Mouse (Mus musculus): ENCODE measurements around the gene Tigd3. TPM values are rescaled to one million over a fixed set of nuclear protein-coding genes. Genes with fewer than 3 reads are reported as not detected.

Tigd3 gene
- polyA plus RNA-seq, 1 experiment = 0.57 TPM

DNA sequence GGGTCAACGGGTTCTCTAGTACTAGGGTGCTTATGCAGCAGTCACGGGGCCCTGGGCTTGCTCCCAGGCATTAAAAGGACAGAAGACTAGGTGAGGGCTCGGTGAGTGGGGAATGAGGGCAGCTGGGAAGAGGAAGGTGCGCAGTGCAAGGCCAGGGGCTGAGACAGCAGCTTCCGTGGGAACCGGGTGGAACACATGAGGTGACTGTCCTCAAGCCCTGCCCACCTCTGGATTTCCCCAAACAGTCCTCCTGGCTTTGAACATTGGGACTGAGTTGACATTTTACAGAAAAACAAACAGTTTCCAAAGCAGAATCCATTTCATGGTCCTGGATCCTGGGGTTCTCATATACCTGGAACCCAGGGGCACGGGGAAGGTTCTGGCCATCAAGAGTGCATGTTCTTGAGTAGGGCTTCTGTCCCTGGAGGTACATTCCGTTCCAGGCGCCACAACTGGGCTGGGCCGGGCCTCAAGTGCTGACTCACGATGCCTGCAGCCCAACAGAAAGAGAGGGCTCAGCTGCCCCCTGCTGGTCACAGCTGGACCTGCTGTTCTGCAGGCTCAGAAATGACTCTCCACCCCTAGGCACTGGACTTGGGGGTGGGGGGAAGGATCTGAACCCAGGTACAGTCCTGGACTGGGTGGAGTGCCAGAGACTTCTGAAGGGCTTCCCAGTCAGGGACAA lies 44.0 kb downstream of the Tigd3 start:
- Histone ChIP-seq H3K27me3 (replicated peaks) (no peaks in the 10 kb centered on the region), H3K9me3 (no peaks in the 10 kb centered on the region), H3K36me3 (replicated peaks; ENCODE audit: low read length) (peaks cover 44% of the 10 kb centered on the region), H3K4me3 (replicated peaks) (peak overlapping the region; percentile 99), H3K4me1 (peaks cover 69% of the 10 kb centered on the region)
- TF ChIP-seq GATA1 (IDR thresholded peaks at IDR 0.05; ENCODE audit: borderline replicate concordance, low read length) (no peak), FLI1 (IDR thresholded peaks at IDR 0.05; ENCODE audit: low read length) (no peak)

DNA sequence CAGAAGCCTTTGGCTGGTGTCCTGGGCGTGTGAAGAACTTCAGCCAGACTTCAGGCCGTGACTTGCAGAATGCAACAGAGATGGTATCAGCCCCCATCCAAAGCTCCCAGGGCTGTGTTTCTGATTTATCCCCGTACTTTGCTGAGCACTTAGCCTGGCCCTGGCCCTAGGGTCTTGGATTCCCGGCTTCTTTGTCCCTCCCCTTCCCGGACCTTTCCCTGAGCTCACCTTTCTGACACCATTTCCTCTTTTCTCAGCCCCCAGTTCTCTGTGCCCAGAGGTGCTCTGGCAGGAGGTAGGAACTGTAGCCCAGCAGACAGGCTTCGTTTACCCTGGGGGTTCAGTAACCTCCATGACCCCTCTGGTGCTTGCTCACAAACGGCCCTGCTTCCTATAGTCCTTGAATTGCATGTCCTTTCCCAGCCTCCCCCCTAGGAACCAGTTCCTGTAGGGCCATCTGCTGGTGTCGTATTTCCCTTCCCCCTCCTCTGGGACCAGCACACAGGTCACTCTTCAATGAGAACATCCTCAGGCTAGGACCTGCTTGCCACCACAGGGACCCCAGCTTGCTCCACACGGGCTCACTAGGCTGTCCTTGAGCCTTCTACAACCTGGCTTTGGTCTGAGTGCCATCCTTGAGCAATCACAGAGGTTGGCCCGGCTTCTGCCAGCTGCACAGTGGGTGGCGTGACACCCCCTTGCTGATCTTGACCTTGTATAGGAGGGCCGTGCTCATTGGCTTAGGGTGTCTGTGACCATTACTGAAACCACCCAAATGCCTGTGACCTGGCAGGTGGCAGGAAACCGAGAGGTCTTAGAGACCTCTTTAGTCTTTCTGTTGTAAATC lies 44.9 kb downstream of the Tigd3 start:
- TF ChIP-seq FLI1 (IDR thresholded peaks at IDR 0.05; ENCODE audit: low read length) = no peak
- no peak for TF ChIP-seq GATA1 (IDR thresholded peaks at IDR 0.05; ENCODE audit: borderline replicate concordance, low read length)
- Histone ChIP-seq H3K9me3 (no peaks in the 10 kb centered on the region), H3K27me3 (replicated peaks) (no peaks in the 10 kb centered on the region), H3K36me3 (replicated peaks; ENCODE audit: low read length) (peaks cover 46% of the 10 kb centered on the region), H3K4me1 (peaks cover 73% of the 10 kb centered on the region), H3K4me3 (replicated peaks) (peak overlapping the region; percentile 99)

DNA sequence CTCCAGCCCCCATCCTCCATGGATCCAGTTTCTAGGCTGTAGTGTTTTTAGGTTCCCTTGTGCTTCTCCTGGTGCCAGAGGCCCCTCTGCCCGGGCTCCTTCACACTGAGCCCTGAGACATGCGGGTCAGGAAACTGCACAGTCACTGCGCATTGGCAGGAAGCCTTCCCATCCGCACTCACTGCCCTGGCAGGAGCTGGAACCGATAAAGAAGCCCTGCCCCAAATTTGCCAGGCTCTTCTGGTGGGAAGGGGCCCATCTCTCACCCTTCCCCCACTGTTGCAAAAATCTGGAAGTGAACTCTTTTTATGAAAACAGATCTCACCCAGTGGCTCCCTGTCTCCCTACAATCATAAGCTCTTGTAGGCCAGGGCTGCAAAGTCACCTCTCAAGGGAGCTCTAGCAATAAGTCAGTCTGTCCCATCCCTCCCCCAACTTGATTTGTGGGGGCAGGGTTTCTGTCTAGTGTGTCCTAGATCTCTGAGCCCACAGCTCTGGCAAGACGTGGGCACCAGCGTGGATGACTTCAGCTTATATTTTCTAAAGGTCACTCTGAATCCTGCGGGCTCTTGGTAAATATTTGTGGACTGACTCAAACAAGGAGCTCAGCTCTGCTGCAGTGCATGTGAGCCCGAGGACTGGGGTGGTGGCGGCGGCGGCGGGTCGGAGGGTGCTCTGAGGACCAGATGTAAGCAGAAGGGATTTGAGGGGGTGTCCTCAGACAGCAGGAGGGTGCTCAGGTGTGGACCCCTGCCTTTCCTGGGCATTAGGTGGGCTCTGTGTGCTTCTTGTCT lies 45.7 kb downstream of the Tigd3 start:
- 0 out of 3 replicates have a peak, but pooled peaks have one; percentile 6 for TF ChIP-seq GATA1 (IDR thresholded peaks at IDR 0.05; ENCODE audit: borderline replicate concordance, low read length)
- TF ChIP-seq FLI1 (IDR thresholded peaks at IDR 0.05; ENCODE audit: low read length) = no peak
- peaks cover 74% of the 10 kb centered on the region for H3K4me1 ChIP-seq
- no peaks in the 10 kb centered on the region for H3K27me3 ChIP-seq (replicated peaks)
- H3K9me3 ChIP-seq = no peaks in the 10 kb centered on the region
- peak overlapping the region; percentile 99 for H3K4me3 ChIP-seq (replicated peaks)
- H3K36me3 ChIP-seq (replicated peaks; ENCODE audit: low read length) = peaks cover 49% of the 10 kb centered on the region

DNA sequence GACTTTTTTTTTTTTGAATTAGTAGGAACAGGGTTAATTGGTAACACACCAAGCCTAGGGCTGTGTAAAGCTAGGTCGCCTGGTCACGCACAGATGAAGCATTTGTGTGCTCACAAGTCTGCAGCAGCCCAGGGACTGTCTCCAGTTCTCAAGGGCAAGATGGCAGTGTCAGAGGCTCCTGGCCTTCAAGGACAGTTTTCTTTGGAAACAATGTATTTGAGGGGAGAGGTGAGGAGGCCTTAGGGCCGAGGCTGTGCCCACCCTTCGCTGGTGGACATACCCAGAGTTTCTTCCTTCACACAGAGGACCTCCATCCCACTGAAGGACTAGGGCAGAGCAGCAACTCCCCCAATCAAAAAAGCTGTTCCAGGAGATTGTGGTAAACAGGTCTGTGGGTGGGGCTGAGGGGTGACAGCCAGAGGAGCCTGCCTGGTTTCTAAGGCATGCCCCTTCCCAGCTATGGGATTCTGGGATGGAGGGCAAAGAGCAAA lies 46.6 kb downstream of the Tigd3 start:
- Histone ChIP-seq H3K27me3 (replicated peaks) (no peaks in the 10 kb centered on the region), H3K4me3 (replicated peaks) (peak overlapping the region; percentile 99), H3K4me1 (peaks cover 68% of the 10 kb centered on the region), H3K36me3 (replicated peaks; ENCODE audit: low read length) (peaks cover 49% of the 10 kb centered on the region), H3K9me3 (no peaks in the 10 kb centered on the region)
- TF ChIP-seq FLI1 (IDR thresholded peaks at IDR 0.05; ENCODE audit: low read length) (no peak), GATA1 (IDR thresholded peaks at IDR 0.05; ENCODE audit: borderline replicate concordance, low read length) (no peak)

DNA sequence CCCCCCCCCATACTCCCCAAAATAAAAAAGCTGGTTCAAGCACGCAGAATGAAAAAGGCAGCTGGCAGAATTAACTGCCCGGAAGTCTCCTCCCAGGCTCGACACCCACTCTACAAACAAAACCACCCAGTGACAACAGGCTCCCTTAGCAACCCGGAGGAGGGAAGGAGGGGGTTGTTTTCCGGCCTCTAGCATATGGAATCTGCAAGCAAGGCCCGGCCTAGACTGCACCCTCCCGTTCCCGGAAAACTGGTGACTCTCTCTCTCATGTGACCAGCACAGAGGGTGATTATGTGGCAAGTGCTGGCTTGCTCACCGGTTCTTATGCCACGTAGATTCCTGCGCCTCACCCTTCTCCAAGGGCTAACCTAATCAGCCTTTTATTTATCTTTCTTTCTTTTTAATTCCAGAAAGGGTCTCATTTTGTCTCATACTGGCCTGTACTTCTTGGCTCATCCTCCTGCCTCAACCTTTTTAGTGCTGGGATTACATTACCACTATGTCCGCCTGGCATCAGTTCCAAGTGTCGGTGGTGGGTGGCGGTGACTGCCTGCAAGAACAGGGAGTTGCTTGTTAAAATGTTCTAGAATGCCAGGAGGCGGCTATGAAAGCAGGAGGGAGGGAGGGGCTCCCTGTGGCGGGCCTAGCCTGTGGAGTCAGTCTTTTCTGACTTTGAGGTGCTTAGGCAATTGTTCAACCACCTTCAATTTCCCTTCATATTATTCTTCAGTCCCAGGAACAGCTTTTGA lies 47.2 kb downstream of the Tigd3 start:
- TF ChIP-seq FLI1 (IDR thresholded peaks at IDR 0.05; ENCODE audit: low read length) (no peak), GATA1 (IDR thresholded peaks at IDR 0.05; ENCODE audit: borderline replicate concordance, low read length) (no peak)
- peak overlapping the region; percentile 99 for H3K4me3 ChIP-seq (replicated peaks)
- no peaks in the 10 kb centered on the region for H3K9me3 ChIP-seq
- H3K27me3 ChIP-seq (replicated peaks) = no peaks in the 10 kb centered on the region
- peaks cover 48% of the 10 kb centered on the region for H3K36me3 ChIP-seq (replicated peaks; ENCODE audit: low read length)
- peaks cover 68% of the 10 kb centered on the region for H3K4me1 ChIP-seq

DNA sequence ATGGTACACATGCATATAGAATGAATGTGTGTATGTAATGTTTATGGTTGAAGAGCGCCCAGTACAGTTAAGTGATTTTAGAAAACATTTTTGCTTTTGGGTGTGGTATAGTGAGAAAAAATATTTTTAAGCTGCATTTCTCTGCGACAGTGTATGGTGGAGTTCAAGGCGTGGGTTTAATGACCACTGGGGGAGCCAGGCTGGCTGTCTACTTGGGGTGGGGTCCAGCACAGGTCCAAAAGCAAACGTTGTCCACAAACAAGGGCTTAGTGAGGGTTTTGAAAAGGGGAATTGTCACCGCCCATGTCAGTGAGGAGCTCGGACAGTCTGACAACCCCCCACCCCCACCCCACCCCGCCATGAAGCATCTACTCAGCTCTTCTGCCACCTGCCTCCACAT lies 47.8 kb downstream of the Tigd3 start:
- peaks cover 47% of the 10 kb centered on the region for H3K36me3 ChIP-seq (replicated peaks; ENCODE audit: low read length)
- H3K27me3 ChIP-seq (replicated peaks) = no peaks in the 10 kb centered on the region
- H3K4me1 ChIP-seq = peaks cover 68% of the 10 kb centered on the region
- no peaks in the 10 kb centered on the region for H3K9me3 ChIP-seq
- peak overlapping the region; percentile 99 for H3K4me3 ChIP-seq (replicated peaks)
- no peak for TF ChIP-seq GATA1 (IDR thresholded peaks at IDR 0.05; ENCODE audit: borderline replicate concordance, low read length)
- no peak for TF ChIP-seq FLI1 (IDR thresholded peaks at IDR 0.05; ENCODE audit: low read length)

DNA sequence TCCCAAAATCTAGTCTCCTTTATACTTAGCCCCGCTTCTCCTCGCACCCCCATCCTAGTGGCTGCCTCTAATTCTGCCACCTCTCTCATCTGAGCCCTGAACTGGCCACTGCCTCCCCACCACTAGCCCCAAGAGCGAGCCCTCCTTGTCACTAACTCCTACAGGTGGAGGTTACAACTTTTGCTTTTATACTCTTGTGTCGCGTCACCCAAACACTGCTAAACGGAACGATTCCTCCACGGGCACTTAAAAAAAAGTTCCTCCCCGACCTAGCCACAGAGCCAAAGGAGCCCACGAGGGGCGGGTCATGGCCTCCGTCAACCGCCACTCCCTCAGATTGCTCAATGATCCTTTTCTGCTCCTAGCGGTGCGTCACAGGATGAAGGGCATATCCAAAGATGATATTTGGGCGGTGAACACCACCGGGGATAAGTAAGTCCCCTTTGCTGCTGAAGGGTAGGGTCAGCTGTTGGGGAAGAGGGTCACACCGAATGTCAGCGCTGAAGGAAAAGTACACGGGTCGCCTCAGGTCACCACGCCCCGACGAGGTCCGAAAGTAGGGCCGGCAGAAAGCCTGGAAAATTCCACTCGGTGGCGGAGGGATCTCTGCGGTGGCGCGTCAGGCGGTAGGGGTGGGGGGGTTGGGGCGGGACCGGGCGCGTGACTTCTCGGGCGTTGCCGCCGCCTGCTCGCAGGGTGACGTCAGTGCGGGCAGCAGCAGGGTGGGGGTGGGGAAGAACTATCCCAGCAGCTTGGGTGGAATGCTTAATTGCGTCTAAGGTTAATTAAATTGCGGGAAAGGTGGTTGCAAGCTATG lies 48.4 kb downstream of the Tigd3 start:
- TF ChIP-seq GATA1 (IDR thresholded peaks at IDR 0.05; ENCODE audit: borderline replicate concordance, low read length) (no peak), FLI1 (IDR thresholded peaks at IDR 0.05; ENCODE audit: low read length) (no peak)
- Histone ChIP-seq H3K4me3 (replicated peaks) (peak overlapping the region; percentile 99), H3K27me3 (replicated peaks) (no peaks in the 10 kb centered on the region), H3K9me3 (no peaks in the 10 kb centered on the region), H3K4me1 (peaks cover 68% of the 10 kb centered on the region), H3K36me3 (replicated peaks; ENCODE audit: low read length) (peaks cover 47% of the 10 kb centered on the region)

DNA sequence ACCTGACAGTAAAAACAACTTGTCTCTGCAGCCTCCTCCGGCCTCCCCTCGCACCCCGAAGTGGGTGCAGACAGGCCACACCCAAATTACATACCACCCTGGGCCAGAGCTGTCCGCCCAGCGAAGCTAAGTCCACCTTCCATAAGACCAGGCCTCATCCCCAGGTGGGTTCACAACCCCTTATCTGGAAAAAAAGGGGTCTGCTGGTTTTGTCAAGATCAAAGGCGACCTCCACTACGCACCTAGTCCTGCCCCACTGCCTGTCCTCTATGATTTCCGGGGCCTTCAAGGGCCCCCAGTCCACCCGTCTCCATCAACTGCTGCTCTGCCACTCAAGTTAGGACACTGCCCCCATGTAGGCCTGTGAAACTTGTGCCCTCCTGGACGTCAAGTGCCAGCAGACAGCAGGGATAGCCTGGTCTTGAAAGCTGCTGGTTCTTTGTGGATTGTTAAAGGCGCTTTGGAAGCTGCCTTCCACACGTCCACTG lies 49.1 kb downstream of the Tigd3 start:
- peak overlapping the region; percentile 99 for H3K4me3 ChIP-seq (replicated peaks)
- TF ChIP-seq GATA1 (IDR thresholded peaks at IDR 0.05; ENCODE audit: borderline replicate concordance, low read length) (no peak), FLI1 (IDR thresholded peaks at IDR 0.05; ENCODE audit: low read length) (no peak)
- H3K36me3 ChIP-seq (replicated peaks; ENCODE audit: low read length) = peaks cover 50% of the 10 kb centered on the region
- no peaks in the 10 kb centered on the region for H3K27me3 ChIP-seq (replicated peaks)
- no peaks in the 10 kb centered on the region for H3K9me3 ChIP-seq
- H3K4me1 ChIP-seq = peaks cover 68% of the 10 kb centered on the region
